In the genomic region with DNA sequence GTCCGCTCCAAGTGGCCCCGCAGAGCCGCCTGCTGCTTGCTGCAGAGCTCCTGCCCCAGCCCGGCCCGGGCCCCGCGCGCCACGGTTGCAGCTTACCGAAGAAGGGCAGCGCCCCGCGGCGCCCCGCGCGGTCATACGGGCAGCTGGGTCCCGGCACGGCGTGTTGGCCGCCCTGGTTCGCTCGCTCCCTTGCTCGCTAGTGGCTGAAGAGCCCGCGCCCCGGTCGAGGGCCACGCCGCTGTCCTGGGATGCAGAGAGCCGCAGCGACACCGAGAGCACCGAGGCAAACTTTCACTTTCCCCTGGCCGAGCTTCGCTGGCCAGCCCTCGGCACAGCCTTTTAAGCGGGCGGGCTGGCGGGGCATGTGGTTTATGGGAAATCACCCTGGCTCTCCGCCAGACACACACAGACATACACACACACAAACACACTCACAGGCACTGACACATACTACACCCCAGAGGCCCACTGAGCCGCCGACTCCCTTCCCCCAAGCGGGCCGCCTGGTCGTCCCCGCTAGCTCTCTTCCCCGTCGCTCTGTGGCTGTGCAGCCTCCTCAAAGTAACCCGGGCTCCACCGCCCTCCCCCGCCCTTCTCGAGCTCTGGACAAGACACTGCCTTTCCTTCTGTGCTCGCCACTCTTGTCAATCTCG, we compare ENCODE assay signal across 7 mouse cellular contexts. TPM values are rescaled to one million over a fixed set of nuclear protein-coding genes. Genes with fewer than 3 reads are reported as not detected.
DNase-seq lines count a peak whose midpoint lies in the region; ATAC-seq and TF ChIP-seq lines count a peak whose summit lies in the region.

Gene Csf1 (minus strand): TSS at position 541 of the 653 bp plus-strand sequence.

- peak; percentile 12; the same call in 1 of the 2 replicates for TF ChIP-seq POLR2A in limb, embryonic 14.5 days (IDR thresholded peaks at IDR 0.05; ENCODE audit: borderline replicate concordance, extremely low read depth, insufficient read depth, insufficient read length)

- H3K27ac ChIP-seq in embryonic facial prominence, embryonic 12.5 days = peak within 1 kb of the TSS; percentile 59
- peak within 1 kb of the TSS; percentile 85 for H3K27ac ChIP-seq in limb, embryonic 14.5 days (replicated peaks; ENCODE audit: low read depth, low read length)
- H3K27ac ChIP-seq in midbrain, embryonic 16.5 days (ENCODE audit: low read length) = peak within 1 kb of the TSS; percentile 56

- under 1% methylated on average over 56 of the region's 56 CpGs for WGBS in embryonic facial prominence, embryonic 12.5 days
- WGBS in limb, embryonic 14.5 days = under 1% methylated on average over 55 of the region's 56 CpGs
- WGBS in midbrain, embryonic 16.5 days = under 1% methylated on average over 56 of the region's 56 CpGs

- peaks cover 13% of the 10 kb centered on the region for H3K4me1 ChIP-seq in embryonic facial prominence, embryonic 12.5 days
- peaks cover 19% of the 10 kb centered on the region for H3K4me1 ChIP-seq in limb, embryonic 14.5 days (ENCODE audit: control insufficient read depth, insufficient read depth, low read length)
- peaks cover 19% of the 10 kb centered on the region for H3K4me1 ChIP-seq in midbrain, embryonic 16.5 days (ENCODE audit: control insufficient read depth, insufficient read depth, low read length)

- H3K4me2 ChIP-seq in embryonic facial prominence, embryonic 12.5 days (replicated peaks) = peak within 1 kb of the TSS; percentile 81
- peak within 1 kb of the TSS; percentile 88 for H3K4me2 ChIP-seq in limb, embryonic 14.5 days (replicated peaks; ENCODE audit: low read depth, low read length, severe bottlenecking)
- peak within 1 kb of the TSS; percentile 90 for H3K4me2 ChIP-seq in midbrain, embryonic 16.5 days (ENCODE audit: low read length)

- ATAC-seq in embryonic facial prominence, embryonic 12.5 days (ENCODE audit: insufficient number of reproducible peaks, insufficient read depth, low FRiP score, low TSS enrichment) = peak; percentile 83
- ATAC-seq in limb, embryonic 14.5 days (ENCODE audit: low FRiP score, low read depth) = peak; percentile 88
- peak; percentile 80 for ATAC-seq in midbrain, embryonic 16.5 days

- peak within 1 kb of the TSS; percentile 82 for H3K9ac ChIP-seq in embryonic facial prominence, embryonic 12.5 days
- H3K9ac ChIP-seq in limb, embryonic 14.5 days (ENCODE audit: low read depth, low read length, severe bottlenecking) = peak within 1 kb of the TSS; percentile 90
- peak within 1 kb of the TSS; percentile 75 for H3K9ac ChIP-seq in midbrain, embryonic 16.5 days (ENCODE audit: low read depth, low read length)

- no peaks in the 10 kb centered on the region for H3K27me3 ChIP-seq in embryonic facial prominence, embryonic 12.5 days
- no peaks in the 10 kb centered on the region for H3K27me3 ChIP-seq in limb, embryonic 14.5 days (ENCODE audit: control insufficient read depth, insufficient read depth, low read length)
- H3K27me3 ChIP-seq in midbrain, embryonic 16.5 days (ENCODE audit: control insufficient read depth, insufficient read depth, low read depth, low read length) = no peaks in the 10 kb centered on the region

- H3K4me3 ChIP-seq in embryonic facial prominence, embryonic 12.5 days = peak within 1 kb of the TSS; percentile 58
- H3K4me3 ChIP-seq in limb, embryonic 14.5 days (replicated peaks; ENCODE audit: low read length) = peak within 1 kb of the TSS; percentile 75
- peak within 1 kb of the TSS; percentile 57 for H3K4me3 ChIP-seq in midbrain, embryonic 16.5 days (ENCODE audit: low read depth, low read length)

- H3K9me3 ChIP-seq in embryonic facial prominence, embryonic 12.5 days = no peaks in the 10 kb centered on the region
- no peaks in the 10 kb centered on the region for H3K9me3 ChIP-seq in limb, embryonic 14.5 days (ENCODE audit: control insufficient read depth, low read length)
- H3K9me3 ChIP-seq in midbrain, embryonic 16.5 days (replicated peaks; ENCODE audit: control insufficient read depth, low read length, poor library complexity, severe bottlenecking) = no peaks in the 10 kb centered on the region

- H3K36me3 ChIP-seq in embryonic facial prominence, embryonic 12.5 days = no peaks in the 10 kb centered on the region; the same call in 1 of the 2 replicates
- peaks cover 14% of the 10 kb centered on the region; the same call in 1 of the 2 replicates for H3K36me3 ChIP-seq in limb, embryonic 14.5 days (ENCODE audit: control insufficient read depth, insufficient read depth, low read length)
- no peaks in the 10 kb centered on the region for H3K36me3 ChIP-seq in midbrain, embryonic 16.5 days (ENCODE audit: control insufficient read depth, insufficient read depth, low read length)

- DNase-seq in adrenal gland, postnatal 14 days = peak; percentile 88
- peak; percentile 92 for DNase-seq in heart, adult 8-10 months (ENCODE audit: low spot score)
- peak; percentile 84 for DNase-seq in kidney, adult 9 months
- DNase-seq in limb, embryonic 14.5 days (ENCODE audit: low spot score) = peak; percentile 70
- DNase-seq in spleen, postnatal 10 days (ENCODE audit: low spot score in 2 of 2) = peak; percentile 56 to 69

RNA-seq across cellular contexts. Expression of gene Csf1, which starts in this region (rescaled TPM):
- 17.4 and 18.5 TPM in 2 replicates for total RNA-seq in adrenal gland, postnatal 14 days (2021)
- polyA plus RNA-seq in embryonic facial prominence, embryonic 12.5 days (2016; fragmentation: Nextera tagmentation; extraction: Ambion mirVana) = 7.2 TPM in 2 replicates
- total RNA-seq in heart, adult 8-10 months (2022) = 10 to 100 TPM; 43.5 to 56.6 (median 51.5) TPM
- 14.9 and 16.3 TPM in 2 replicates for polyA plus RNA-seq in limb, embryonic 14.5 days (2012; rRNA removed)
- polyA plus RNA-seq in limb, embryonic 14.5 days (2014; fragmentation: Nextera tagmentation; extraction: Ambion mirVana) = 12.7 and 13.6 TPM in 2 replicates
- 6.0 and 6.3 TPM in 2 replicates for polyA plus RNA-seq in midbrain, embryonic 16.5 days (2015; fragmentation: Nextera tagmentation; extraction: Ambion mirVana)

Comparison
In these comparisons a context has a peak if more than half of its experiments do, and no peak if none do; other contexts are left out.
1. Peak in every context shown above with its lines: DNase-seq, ATAC-seq, H3K4me3 ChIP-seq and H3K27ac ChIP-seq.